ENCODE assay signal across 26 mouse cellular contexts in the genomic region with DNA sequence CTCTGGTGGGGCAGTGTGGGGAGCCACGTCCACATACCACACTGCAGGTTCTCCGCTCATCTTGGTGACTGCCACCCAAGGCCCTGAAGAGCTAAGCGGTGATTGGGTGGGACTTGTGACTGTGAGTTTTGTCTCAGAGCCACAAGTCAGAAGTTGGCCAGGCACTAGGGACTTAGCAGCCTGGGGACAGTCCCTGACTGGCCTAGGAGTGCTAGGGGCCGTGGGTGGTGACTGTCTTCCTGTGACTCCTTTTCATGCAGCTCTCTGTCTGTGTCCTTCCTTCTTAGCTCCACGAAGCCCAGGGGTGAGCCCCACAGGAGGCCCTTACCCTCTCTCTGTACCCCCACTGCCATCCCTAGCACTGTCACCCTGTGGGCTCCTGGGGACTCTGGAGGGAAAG. TPM values are rescaled to one million over a fixed set of nuclear protein-coding genes. Genes with fewer than 3 reads are reported as not detected.
DNase-seq lines count a peak whose midpoint lies in the region; ATAC-seq and TF ChIP-seq lines count a peak whose summit lies in the region.
"Had no signal": no experiment of that assay in that cellular context is flagged by ENCODE, and none has a peak within 500 bp of the region (broad histone marks: within the 10 kb centered on the region; RNA-seq: fewer than 3 reads in every experiment).

No protein-coding gene starts in this region.

- no peak for ATAC-seq in heart, embryonic 13.5 days (ENCODE audit: extremely low read depth, insufficient number of reproducible peaks, low FRiP score, low TSS enrichment)
- no peak for ATAC-seq in liver, embryonic 11.5 days (replicated peaks; ENCODE audit: low FRiP score)
- ATAC-seq: forebrain, embryonic 15.5 days; intestine, embryonic 16.5 days had no signal

- no peak for TF ChIP-seq EP300 in CH12.LX (IDR thresholded peaks at IDR 0.05; ENCODE audit: low read length)

- dilution Hi-C loops in CH12.LX (cut with MboI; ENCODE audit: extremely low pct_ligation_motif_present, extremely low pct_unique_long_range_greater_than_20kb, low sequenced_read_pairs), result no loop called here

- intact Hi-C loops in heart, postnatal 14 days (cut with DNase I), result no loop called here

- H3K9ac ChIP-seq in heart, embryonic 13.5 days, result no peak overlapping the region
- no peak overlapping the region for H3K9ac ChIP-seq in CH12.LX (ENCODE audit: insufficient read depth, low read depth)
- no peak overlapping the region for H3K9ac ChIP-seq in liver, embryonic 11.5 days (ENCODE audit: low read depth, low read length)
- H3K9ac ChIP-seq: embryonic facial prominence, embryonic 13.5 days; forebrain, embryonic 12.5 days; forebrain, embryonic 15.5 days; hindbrain, embryonic 15.5 days had no signal

- H3K9me3 ChIP-seq in heart, embryonic 13.5 days, result no peaks in the 10 kb centered on the region; the same call in 1 of the 2 replicates
- peaks cover 15% of the 10 kb centered on the region for H3K9me3 ChIP-seq in CH12.LX (replicated peaks; ENCODE audit: low read length)
- no peaks in the 10 kb centered on the region for H3K9me3 ChIP-seq in liver, embryonic 11.5 days (ENCODE audit: control insufficient read depth, low read length)
- H3K9me3 ChIP-seq: embryonic facial prominence, embryonic 13.5 days; forebrain, embryonic 15.5 days; hindbrain, embryonic 15.5 days had no signal

- DNase-seq in heart, postnatal 14 days, result no peak
- DNase-seq in CD4-positive, CD25-positive, alpha-beta regulatory T cell, adult 2 months (ENCODE audit: low read depth, low spot score), result peak; percentile 25
- DNase-seq in CH12.LX (ENCODE audit: extremely low read depth), result peak; percentile 21
- DNase-seq in induced T-regulatory cell, adult 2 months (ENCODE audit: low read depth), result peak; percentile 27
- no peak for DNase-seq in liver, embryonic 11.5 days (ENCODE audit: low spot score)
- DNase-seq in embryo, embryonic 10 days (ENCODE audit: low spot score), result no peak
- no peak for DNase-seq in adrenal gland, adult 8-10 months
- DNase-seq: adrenal gland, postnatal 10 days; adrenal gland, postnatal 36 days; B cell, adult 2 months; cerebellum, adult 18-20 months; cerebellum, postnatal 14 days; gastrocnemius, postnatal 25 days; heart, adult 18-20 months; heart, postnatal 10 days; kidney, adult 18-20 months; kidney, adult 9 months had no signal

- no peaks in the 10 kb centered on the region for H3K79me2 ChIP-seq in CH12.LX (replicated peaks; ENCODE audit: control insufficient read depth, extremely low read depth, insufficient read depth, poor library complexity, severe bottlenecking)

- no peaks in the 10 kb centered on the region for H3K27me3 ChIP-seq in heart, embryonic 13.5 days (replicated peaks)
- H3K27me3 ChIP-seq in CH12.LX (replicated peaks), result no peaks in the 10 kb centered on the region
- H3K27me3 ChIP-seq in liver, embryonic 11.5 days (replicated peaks; ENCODE audit: control insufficient read depth, insufficient read depth, low read length), result no peaks in the 10 kb centered on the region
- H3K27me3 ChIP-seq: embryonic facial prominence, embryonic 13.5 days; forebrain, embryonic 12.5 days; forebrain, embryonic 15.5 days; hindbrain, embryonic 15.5 days had no signal

- TF ChIP-seq RAD21 in CH12.LX (IDR thresholded peaks at IDR 0.05; ENCODE audit: low read depth, low read length), result no peak

- H3K27ac ChIP-seq in heart, embryonic 13.5 days (replicated peaks), result 0 out of 2 replicates have a peak overlapping the region, but pooled peaks have one; percentile 32
- no peak overlapping the region for H3K27ac ChIP-seq in CH12.LX (ENCODE audit: insufficient read depth, low read depth)
- no peak overlapping the region for H3K27ac ChIP-seq in liver, embryonic 11.5 days (ENCODE audit: low read depth, low read length)
- H3K27ac ChIP-seq: embryonic facial prominence, embryonic 10.5 days; embryonic facial prominence, embryonic 13.5 days; forebrain, embryonic 12.5 days; forebrain, embryonic 15.5 days; hindbrain, embryonic 15.5 days had no signal

- in situ Hi-C loops in CH12.LX (cut with MboI; ENCODE audit: low pct_ligation_motif_present, low pct_unique_long_range_greater_than_20kb, low sequenced_read_pairs), result no loop called here

- no peak for TF ChIP-seq CTCF in CH12.LX (conservative IDR thresholded peaks at IDR 0.05 in 1 of 2, IDR thresholded peaks at IDR 0.05 in 1 of 2; ENCODE audit: low read depth in 2 of 2, low read length in 2 of 2)

- peaks cover 93% of the 10 kb centered on the region for H3K36me3 ChIP-seq in heart, embryonic 13.5 days
- H3K36me3 ChIP-seq in CH12.LX (replicated peaks in 1 of 2; ENCODE audit: control insufficient read depth in 1 of 2, insufficient read depth in 1 of 2, low read length in 1 of 2), result peaks cover 87 to 96% of the 10 kb centered on the region in 2 experiments
- peaks cover 65% of the 10 kb centered on the region for H3K36me3 ChIP-seq in liver, embryonic 11.5 days (ENCODE audit: control insufficient read depth, insufficient read depth, low read length)

- no peak overlapping the region for H3K4me2 ChIP-seq in heart, embryonic 13.5 days
- no peak overlapping the region for H3K4me2 ChIP-seq in CH12.LX (ENCODE audit: insufficient read depth, low read depth, poor library complexity, severe bottlenecking)
- H3K4me2 ChIP-seq in liver, embryonic 11.5 days, result no peak overlapping the region
- H3K4me2 ChIP-seq: embryonic facial prominence, embryonic 13.5 days; forebrain, embryonic 12.5 days; forebrain, embryonic 15.5 days; hindbrain, embryonic 15.5 days had no signal

- H3K4me1 ChIP-seq in heart, embryonic 13.5 days, result peaks cover 30% of the 10 kb centered on the region
- peaks cover 0 to 12% of the 10 kb centered on the region in 2 experiments; a peak in 2 of 4 replicates for H3K4me1 ChIP-seq in CH12.LX (ENCODE audit: control insufficient read depth in 1 of 2, insufficient read depth in 2 of 2)
- no peaks in the 10 kb centered on the region for H3K4me1 ChIP-seq in liver, embryonic 11.5 days (replicated peaks; ENCODE audit: control insufficient read depth, insufficient read depth, low read length)

- WGBS in heart, embryonic 13.5 days, result 88% methylated on average over 5 of the region's 5 CpGs
- WGBS in liver, embryonic 11.5 days, result 94% methylated on average over 5 of the region's 5 CpGs

- H3K4me3 ChIP-seq in heart, embryonic 13.5 days, result no peak overlapping the region
- H3K4me3 ChIP-seq in CH12.LX (replicated peaks in 1 of 3; ENCODE audit: low read depth in 2 of 3, low read length in 2 of 3, poor library complexity in 1 of 3), result no peak overlapping the region
- no peak overlapping the region for H3K4me3 ChIP-seq in liver, embryonic 11.5 days (ENCODE audit: low read depth, low read length)
- H3K4me3 ChIP-seq: embryonic facial prominence, embryonic 10.5 days; embryonic facial prominence, embryonic 13.5 days; erythroblast, embryonic 14.5 days; forebrain, embryonic 12.5 days; forebrain, embryonic 15.5 days; hindbrain, embryonic 15.5 days had no signal

- TF ChIP-seq POLR2A in CH12.LX (IDR thresholded peaks at IDR 0.05; ENCODE audit: low read depth, low read length), result no peak

TF ChIP-seq in CH12.LX, 34 proteins besides CTCF, POLR2A, EP300 and RAD21 (continues in another document):
- TF ChIP-seq SIN3A (IDR thresholded peaks at IDR 0.05; ENCODE audit: low read length), result no peak
- no peak for TF ChIP-seq ZC3H11A (IDR thresholded peaks at IDR 0.05; ENCODE audit: low read depth, low read length)
- TF ChIP-seq E2F4 (IDR thresholded peaks at IDR 0.05; ENCODE audit: insufficient replicate concordance, low read depth, low read length), result no peak
- no peak for TF ChIP-seq RCOR1 (conservative IDR thresholded peaks at IDR 0.05; ENCODE audit: low read depth, low read length)
- TF ChIP-seq GABPA (IDR thresholded peaks at IDR 0.05; ENCODE audit: insufficient replicate concordance, low read depth, low read length), result no peak
- no peak for TF ChIP-seq HCFC1 (IDR thresholded peaks at IDR 0.05; ENCODE audit: low read depth, low read length)
- TF ChIP-seq IRF4 (IDR thresholded peaks at IDR 0.05; ENCODE audit: low read depth, low read length), result no peak
- no peak for TF ChIP-seq KAT2A (IDR thresholded peaks at IDR 0.05; ENCODE audit: insufficient replicate concordance, low read length)
- TF ChIP-seq BHLHE40 (IDR thresholded peaks at IDR 0.05; ENCODE audit: low read depth, low read length), result no peak
- no peak for TF ChIP-seq ETS1 (conservative IDR thresholded peaks at IDR 0.05; ENCODE audit: low read depth, low read length)

RNA-seq across cellular contexts. Expression of gene Asb6, which starts 10.3 kb away (rescaled TPM):
- 20.0 and 21.8 TPM in 2 replicates for polyA plus RNA-seq in heart, embryonic 13.5 days (2015; fragmentation: Nextera tagmentation; extraction: Ambion mirVana)
- 1 to 10 TPM; 7.9 to 9.0 TPM for total RNA-seq in heart, postnatal 14 days (2021)
- total RNA-seq in CH12.LX (2012; rRNA removed) (23.7 and 31.4 TPM in 2 replicates), CH12.LX (2014; rRNA removed) (21.9 and 22.6 TPM in 2 replicates)
- 30.0 and 31.1 TPM in 2 replicates for polyA plus RNA-seq in CH12.LX (2012; ENCODE audit: insufficient read length, low read depth)
- polyA plus RNA-seq in liver, embryonic 11.5 days (2014; fragmentation: Nextera tagmentation; extraction: Ambion mirVana), result 44.2 and 45.6 TPM in 2 replicates
- 10 to 100 TPM; 32.9 to 41.3 (median 33.4) TPM for total RNA-seq in adrenal gland, adult 8-10 months (2022)

RNA-seq across cellular contexts. Expression of gene Ntmt1, which starts 12.2 kb away (rescaled TPM):
- polyA plus RNA-seq in heart, embryonic 13.5 days (2015; fragmentation: Nextera tagmentation; extraction: Ambion mirVana), result 72.7 and 81.4 TPM in 2 replicates
- total RNA-seq in heart, postnatal 14 days (2021), result 10 to 100 TPM; 30.0 to 34.5 TPM
- 66.1 and 71.4 TPM in 2 replicates for total RNA-seq in CH12.LX (2012; rRNA removed)
- total RNA-seq in CH12.LX (2014; rRNA removed), result 50.4 and 51.4 TPM in 2 replicates
- polyA plus RNA-seq in CH12.LX (2012; ENCODE audit: insufficient read length, low read depth), result 43.3 and 47.9 TPM in 2 replicates
- polyA plus RNA-seq in liver, embryonic 11.5 days (2014; fragmentation: Nextera tagmentation; extraction: Ambion mirVana), result 75.9 and 85.2 TPM in 2 replicates
- 10 to 100 TPM; 40.1 to 77.8 (median 49.1) TPM for total RNA-seq in adrenal gland, adult 8-10 months (2022)

RNA-seq across cellular contexts. Expression of gene Prrx2, which starts 14.9 kb away (rescaled TPM):
- polyA plus RNA-seq in heart, embryonic 13.5 days (2015; fragmentation: Nextera tagmentation; extraction: Ambion mirVana), result 30.3 and 37.0 TPM in 2 replicates
- 1 to 10 TPM in 1 of 2 experiments, under 1 TPM in 1; 0.80 to 1.2 TPM for total RNA-seq in heart, postnatal 14 days (2021)
- total RNA-seq in CH12.LX (2012; rRNA removed) (not detected in 2 replicates), CH12.LX (2014; rRNA removed) (not detected in 2 replicates)
- polyA plus RNA-seq in CH12.LX (2012; ENCODE audit: insufficient read length, low read depth), result not detected in 2 replicates
- 8.2 and 9.4 TPM in 2 replicates for polyA plus RNA-seq in liver, embryonic 11.5 days (2014; fragmentation: Nextera tagmentation; extraction: Ambion mirVana)
- 1 to 10 TPM in 2 of 4 experiments, under 1 TPM in 2; 0.59 to 2.2 (median 1.3) TPM for total RNA-seq in adrenal gland, adult 8-10 months (2022)
- total RNA-seq: MEL had no signal
- polyA plus RNA-seq: erythroblast, embryonic 14.5 days had no signal

RNA-seq across cellular contexts. Expression of gene 1700001O22Rik, which starts 16.4 kb away (rescaled TPM):
- polyA plus RNA-seq in heart, embryonic 13.5 days (2015; fragmentation: Nextera tagmentation; extraction: Ambion mirVana), result 1.7 and 2.1 TPM in 2 replicates
- total RNA-seq in heart, postnatal 14 days (2021), result 1 to 10 TPM in 1 of 2 experiments, under 1 TPM in 1; 0.57 to 1.0 TPM
- not detected in 2 replicates for total RNA-seq in CH12.LX (2012; rRNA removed)
- not detected in 2 replicates for total RNA-seq in CH12.LX (2014; rRNA removed)
- not detected in 2 replicates for polyA plus RNA-seq in CH12.LX (2012; ENCODE audit: insufficient read length, low read depth)
- polyA plus RNA-seq in liver, embryonic 11.5 days (2014; fragmentation: Nextera tagmentation; extraction: Ambion mirVana), result 0.40 and 0.75 TPM in 2 replicates
- total RNA-seq in adrenal gland, adult 8-10 months (2022), result 1 to 10 TPM; 3.6 to 6.2 (median 5.7) TPM
- polyA plus RNA-seq: erythroblast, embryonic 14.5 days had no signal

Comparison
In these comparisons a context has a peak if more than half of its experiments do, and no peak if none do; other contexts are left out.
1. DNase-seq: peak in CD4-positive, CD25-positive, alpha-beta regulatory T cell, adult 2 months (single experiment), CH12.LX (single experiment) and induced T-regulatory cell, adult 2 months (single experiment); none in heart, postnatal 14 days (0 of 2), liver, embryonic 11.5 days (single experiment), embryo, embryonic 10 days (single experiment) and adrenal gland, adult 8-10 months (single experiment).